Mouse (Mus musculus): ENCODE measurements around the gene Lhx3.
A peak's percentile ranks its signal among the peaks of the same experiment; 100 is the strongest.

The Lhx3 gene

GRCm38 (mm10) chr2:26201926-26202848 lies 5.9 kb downstream of the Lhx3 start:
- no peak for DNase-seq (ENCODE audit: low spot score in 2 of 2)

- no peak for DNase-seq (ENCODE audit: low spot score in 2 of 2)
These were observed 9.6 kb downstream of the Lhx3 start for GRCm38 (mm10) chr2:26198488-26198887.

- DNase-seq (ENCODE audit: low spot score in 2 of 2) = no peak
These were observed 13.3 kb downstream of the Lhx3 start for GRCm38 (mm10) chr2:26194552-26195339.

- DNase-seq (ENCODE audit: low spot score in 2 of 2) = peak in 1 of 2 experiments; percentile 39
These were observed 19.6 kb downstream of the Lhx3 start for GRCm38 (mm10) chr2:26188517-26188916.

- DNase-seq (ENCODE audit: low spot score in 2 of 2) = no peak
These were observed 23.7 kb downstream of the Lhx3 start for GRCm38 (mm10) chr2:26184352-26184751.

GRCm38 (mm10) chr2:26182646-26183045 lies 25.4 kb downstream of the Lhx3 start:
- DNase-seq (ENCODE audit: low spot score in 2 of 2) = no peak

GRCm38 (mm10) chr2:26177189-26177588 lies 30.9 kb downstream of the Lhx3 start:
- no peak for DNase-seq (ENCODE audit: low spot score in 2 of 2)

GRCm38 (mm10) chr2:26176731-26177130 lies 31.4 kb downstream of the Lhx3 start:
- no peak for DNase-seq (ENCODE audit: low spot score in 2 of 2)

- DNase-seq (ENCODE audit: low spot score in 2 of 2) = no peak
These were observed 32.9 kb downstream of the Lhx3 start for GRCm38 (mm10) chr2:26175191-26175590.

GRCm38 (mm10) chr2:26172166-26172565 lies 35.9 kb downstream of the Lhx3 start:
- no peak for DNase-seq (ENCODE audit: low spot score in 2 of 2)

GRCm38 (mm10) chr2:26170376-26170775 lies 37.7 kb downstream of the Lhx3 start:
- no peak for DNase-seq (ENCODE audit: low spot score in 2 of 2)

- no peak for DNase-seq (ENCODE audit: low spot score in 2 of 2)
These were observed 39.1 kb downstream of the Lhx3 start for GRCm38 (mm10) chr2:26168843-26169579.

- DNase-seq (ENCODE audit: low spot score in 2 of 2) = no peak
These were observed 41.2 kb downstream of the Lhx3 start for GRCm38 (mm10) chr2:26166890-26167289.

- no peak for DNase-seq (ENCODE audit: low spot score in 2 of 2)
These were observed 50.0 kb downstream of the Lhx3 start for GRCm38 (mm10) chr2:26158064-26158463.

GRCm38 (mm10) chr2:26156191-26156977 lies 51.7 kb downstream of the Lhx3 start:
- DNase-seq (ENCODE audit: low spot score in 2 of 2) = no peak

GRCm38 (mm10) chr2:26155737-26156136 lies 52.4 kb downstream of the Lhx3 start:
- no peak for DNase-seq (ENCODE audit: low spot score in 2 of 2)

- DNase-seq (ENCODE audit: low spot score in 2 of 2) = no peak
These were observed 53.5 kb downstream of the Lhx3 start for GRCm38 (mm10) chr2:26154586-26154985.

- DNase-seq (ENCODE audit: low spot score in 2 of 2) = no peak
These were observed 54.2 kb downstream of the Lhx3 start for GRCm38 (mm10) chr2:26153909-26154340.

GRCm38 (mm10) chr2:26153295-26153694 lies 54.8 kb downstream of the Lhx3 start:
- no peak for DNase-seq (ENCODE audit: low spot score in 2 of 2)
